Mouse (Mus musculus): Measurements from ENCODE around the gene Sdk1. TPM values are rescaled to one million over a fixed set of nuclear protein-coding genes. Genes with fewer than 3 reads are reported as not detected.

Sdk1 gene
- total RNA-seq, 2 experiments from 2014 or later, result 3.0 to 3.3 TPM

DNA sequence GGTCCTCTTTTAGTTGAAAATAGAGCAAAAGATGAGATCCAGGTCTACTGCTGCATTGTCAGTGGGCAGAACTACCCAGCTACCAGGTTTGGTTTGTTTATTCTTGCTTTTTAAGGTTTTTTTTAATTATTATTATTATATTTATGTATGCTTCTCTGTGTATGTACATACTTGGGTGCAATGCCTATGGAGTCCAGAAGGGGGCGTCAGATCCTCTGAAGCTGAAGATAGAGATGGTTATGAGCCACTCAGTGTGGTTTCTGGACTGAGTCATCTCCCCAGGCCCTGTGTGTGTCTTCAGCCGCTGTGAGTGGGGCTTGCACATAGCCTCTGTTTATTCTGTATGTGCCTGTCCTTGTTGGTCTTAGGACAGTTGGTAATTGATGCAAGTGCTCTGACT lies 486.7 kb downstream of the Sdk1 start:
- intact Hi-C loops (cut with DNase I), result no loop called here
- DNase-seq, result no peak

- intact Hi-C loops (cut with DNase I), result no loop called here
- no peak for DNase-seq
Measured at GRCm38 (mm10) chr5:141730006-141730405, 488.7 kb downstream of the Sdk1 start.

- DNase-seq, result no peak
- intact Hi-C loops (cut with DNase I), result no loop called here
Measured at GRCm38 (mm10) chr5:141738725-141739124, 497.4 kb downstream of the Sdk1 start.

GRCm38 (mm10) chr5:141748793-141749192 lies 507.5 kb downstream of the Sdk1 start:
- intact Hi-C loops (cut with DNase I), result no loop called here
- DNase-seq, result no peak

GRCm38 (mm10) chr5:141754278-141754677 lies 513.0 kb downstream of the Sdk1 start:
- intact Hi-C loops (cut with DNase I), result no loop called here
- DNase-seq, result no peak

DNA sequence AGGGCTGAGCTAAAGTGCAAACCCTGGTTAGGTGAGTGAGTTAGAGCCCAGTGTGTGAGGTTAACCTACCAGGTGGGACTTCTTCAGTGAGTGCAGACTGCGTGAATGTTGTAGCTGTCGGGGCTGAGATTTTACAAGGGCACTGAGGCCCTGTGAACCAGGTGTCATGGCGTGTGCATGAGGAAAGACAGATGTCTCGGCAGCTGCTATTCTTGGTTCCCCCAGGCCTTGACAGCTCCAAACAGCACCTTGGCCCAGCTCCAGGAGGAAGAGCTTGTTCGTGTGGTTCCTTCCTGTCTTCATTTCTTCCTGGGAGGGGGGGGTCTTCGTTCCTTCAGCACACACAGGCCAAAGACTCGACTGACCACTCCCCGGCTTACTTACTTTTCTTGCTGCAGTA lies 517.6 kb downstream of the Sdk1 start:
- intact Hi-C loops (cut with DNase I), result no loop called here
- DNase-seq, result peak; percentile 25 to 48

DNA sequence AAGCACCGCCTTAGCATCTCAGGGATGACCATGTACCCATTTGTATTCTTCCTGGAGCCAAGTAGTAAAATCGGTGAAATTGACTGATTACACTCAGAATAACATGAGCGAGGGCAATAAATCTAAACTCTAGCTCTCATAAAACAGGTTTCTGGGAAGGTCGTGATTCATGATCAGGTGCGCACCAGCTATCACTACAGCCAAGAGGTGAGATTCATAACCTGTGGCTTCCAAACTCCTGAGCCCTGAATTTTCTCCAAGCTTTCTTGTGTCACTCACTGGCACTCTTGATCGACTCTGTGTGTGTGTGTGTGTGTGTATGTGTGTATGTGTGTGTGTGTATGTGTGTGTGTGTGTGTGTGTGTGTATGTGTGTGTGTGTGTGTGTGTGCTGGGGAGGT lies 522.8 kb downstream of the Sdk1 start:
- intact Hi-C loops (cut with DNase I), result no loop called here
- DNase-seq, result no peak

DNA sequence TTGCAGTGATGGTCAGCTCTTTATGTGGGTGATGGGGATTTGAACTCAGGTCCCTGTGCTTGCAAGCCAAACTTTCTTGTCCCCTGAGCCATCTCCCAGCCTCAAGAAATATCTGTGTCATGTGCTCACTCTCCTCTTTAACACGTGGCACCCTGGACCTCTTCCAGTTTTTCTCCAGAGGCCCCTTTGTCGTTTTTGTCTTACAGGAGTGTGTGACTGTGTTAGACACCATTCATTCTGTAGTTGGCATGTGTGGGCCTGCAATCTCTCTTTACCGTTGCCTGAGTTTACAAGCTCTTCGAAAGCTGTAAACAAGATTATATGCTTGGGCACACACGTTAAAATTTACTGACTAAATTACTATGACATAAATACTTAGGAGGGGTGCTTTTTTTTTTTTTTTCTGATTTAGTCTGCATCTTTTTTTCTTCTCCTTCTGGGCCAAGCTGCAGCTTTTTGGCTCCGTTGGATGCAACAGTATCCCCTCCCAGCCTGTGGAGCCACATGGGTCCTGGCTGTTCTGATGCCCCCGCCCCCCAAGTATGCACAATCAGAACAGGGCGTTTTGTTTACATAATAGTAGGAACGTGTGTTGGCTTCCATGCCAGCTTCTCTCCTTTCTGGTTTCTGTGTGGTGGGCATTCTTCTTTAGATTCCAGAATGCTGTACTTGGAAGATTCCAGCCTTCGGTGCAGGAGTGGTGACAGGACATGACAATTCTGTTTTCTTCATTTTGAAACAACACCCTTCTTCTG lies 527.6 kb downstream of the Sdk1 start:
- intact Hi-C loops (cut with DNase I), result no loop called here
- DNase-seq, result no peak

- DNase-seq, result no peak
- intact Hi-C loops (cut with DNase I), result no loop called here
Measured at GRCm38 (mm10) chr5:141771516-141771915, 530.2 kb downstream of the Sdk1 start.

DNA sequence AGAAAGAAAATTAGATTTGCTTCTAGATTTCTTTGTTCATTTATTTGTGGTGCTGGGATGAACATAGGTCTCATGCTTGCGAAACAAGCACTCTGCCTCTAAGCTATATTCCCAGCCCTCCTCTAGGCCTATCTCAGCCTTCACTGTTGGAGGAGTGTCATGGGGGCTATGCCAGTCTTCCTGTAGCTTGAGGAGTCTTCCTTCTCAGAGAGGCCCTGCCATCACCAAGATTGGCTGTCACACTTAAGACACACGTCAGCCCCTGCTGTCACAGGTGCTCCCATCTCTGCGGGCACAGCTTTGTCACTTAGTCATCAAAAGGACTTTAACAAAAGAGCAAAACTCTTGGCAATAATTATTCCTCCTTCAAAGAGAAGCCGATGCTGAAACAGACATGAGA lies 536.9 kb downstream of the Sdk1 start:
- intact Hi-C loops (cut with DNase I), result no loop called here
- DNase-seq, result no peak

GRCm38 (mm10) chr5:141781142-141781541 lies 539.9 kb downstream of the Sdk1 start:
- no peak for DNase-seq
- intact Hi-C loops (cut with DNase I), result no loop called here

DNA sequence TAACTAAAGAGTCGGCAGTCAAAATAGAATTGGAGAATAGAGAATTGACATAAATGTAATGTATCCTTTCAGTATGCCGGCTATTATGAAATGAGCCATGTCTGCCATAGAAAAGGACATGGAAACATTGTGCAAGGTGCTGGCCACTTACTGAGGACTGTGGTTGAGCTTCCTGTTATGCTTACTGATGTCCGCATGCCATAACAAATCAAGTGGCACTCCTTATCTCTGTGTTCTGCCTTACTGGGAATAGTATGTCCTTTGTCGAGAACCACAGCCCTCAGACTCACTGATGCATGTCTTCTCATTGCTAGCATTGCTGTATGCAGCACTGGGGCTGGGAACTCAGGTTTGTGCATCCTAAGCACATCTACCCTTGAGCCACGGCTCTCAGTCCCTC lies 541.0 kb downstream of the Sdk1 start:
- DNase-seq, result no peak
- intact Hi-C loops (cut with DNase I), result no loop called here

- no peak for DNase-seq
- intact Hi-C loops (cut with DNase I), result no loop called here
Measured at GRCm38 (mm10) chr5:141783516-141783915, 542.2 kb downstream of the Sdk1 start.

DNA sequence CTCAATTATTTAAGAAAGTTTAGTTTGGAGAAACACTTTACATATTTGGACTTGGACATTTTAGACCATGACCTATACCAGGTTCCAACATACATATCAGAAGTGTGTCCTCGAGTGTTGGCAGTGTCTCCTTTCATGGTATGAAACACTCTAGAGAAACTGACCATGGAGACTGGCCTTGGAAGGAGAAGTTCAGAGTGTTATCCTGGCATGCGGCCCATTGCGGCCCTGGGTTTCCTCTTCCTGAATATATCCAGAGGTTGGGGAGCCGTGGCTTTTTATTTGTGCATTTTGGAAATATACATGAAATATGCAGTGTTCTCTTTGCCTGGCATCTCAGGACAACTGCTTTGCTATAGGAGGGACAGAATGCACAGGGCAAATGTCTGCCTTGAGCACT lies 552.6 kb downstream of the Sdk1 start:
- DNase-seq, result no peak
- intact Hi-C loops (cut with DNase I), result no loop called here

- no peak for DNase-seq
- intact Hi-C loops (cut with DNase I), result no loop called here
Measured at GRCm38 (mm10) chr5:141823823-141824330, 582.6 kb downstream of the Sdk1 start.

DNA sequence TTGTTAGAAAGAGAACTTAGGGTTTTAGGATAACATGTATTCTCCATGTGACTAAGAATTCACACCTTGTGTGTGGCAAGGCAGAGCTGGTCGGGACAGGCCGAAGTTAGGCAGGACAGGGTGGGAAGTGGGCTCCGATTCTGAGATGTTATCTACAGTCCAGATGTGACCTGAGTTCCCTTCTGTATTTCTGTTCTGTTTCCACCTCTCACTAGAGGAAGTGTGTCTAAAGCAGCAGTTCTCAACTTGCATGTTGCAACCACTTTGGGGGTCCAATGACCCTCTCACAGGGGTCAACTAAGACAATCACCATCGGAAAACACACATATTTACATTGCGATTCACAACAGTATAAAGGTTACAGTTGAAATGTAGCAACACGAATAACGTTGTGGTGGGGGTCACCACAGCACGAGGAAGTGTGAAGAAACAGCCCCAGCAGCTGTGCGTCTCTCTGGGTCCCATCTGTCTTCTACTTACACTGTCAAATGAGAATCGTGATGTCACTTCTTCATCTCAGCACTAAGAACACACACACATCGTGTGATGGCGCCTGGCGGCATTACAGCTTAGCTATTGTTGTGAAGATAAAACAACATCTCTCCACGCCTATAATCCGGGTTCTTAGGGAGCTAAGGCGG lies 583.6 kb downstream of the Sdk1 start:
- intact Hi-C loops (cut with DNase I), result no loop called here
- DNase-seq, result no peak

DNA sequence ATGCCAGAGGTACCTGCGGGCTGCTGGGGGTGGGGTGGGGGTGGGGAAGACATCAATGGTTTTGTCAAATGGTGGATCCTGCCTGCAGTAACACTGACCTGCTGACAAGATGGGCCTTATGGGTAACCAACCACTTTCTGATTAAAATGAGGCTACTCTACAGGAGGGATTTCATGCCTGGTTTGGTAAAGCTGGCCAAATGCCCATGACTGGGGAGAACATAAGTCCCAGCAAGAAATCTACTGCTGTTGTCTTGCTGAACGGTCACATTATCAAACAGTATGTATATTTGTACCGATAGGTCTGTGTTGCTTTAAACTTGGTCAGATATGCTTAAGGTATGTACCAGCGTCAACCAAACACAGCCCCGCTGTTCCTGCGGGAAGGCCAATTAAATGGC lies 594.3 kb downstream of the Sdk1 start:
- no peak for DNase-seq
- intact Hi-C loops (cut with DNase I), result no loop called here

DNA sequence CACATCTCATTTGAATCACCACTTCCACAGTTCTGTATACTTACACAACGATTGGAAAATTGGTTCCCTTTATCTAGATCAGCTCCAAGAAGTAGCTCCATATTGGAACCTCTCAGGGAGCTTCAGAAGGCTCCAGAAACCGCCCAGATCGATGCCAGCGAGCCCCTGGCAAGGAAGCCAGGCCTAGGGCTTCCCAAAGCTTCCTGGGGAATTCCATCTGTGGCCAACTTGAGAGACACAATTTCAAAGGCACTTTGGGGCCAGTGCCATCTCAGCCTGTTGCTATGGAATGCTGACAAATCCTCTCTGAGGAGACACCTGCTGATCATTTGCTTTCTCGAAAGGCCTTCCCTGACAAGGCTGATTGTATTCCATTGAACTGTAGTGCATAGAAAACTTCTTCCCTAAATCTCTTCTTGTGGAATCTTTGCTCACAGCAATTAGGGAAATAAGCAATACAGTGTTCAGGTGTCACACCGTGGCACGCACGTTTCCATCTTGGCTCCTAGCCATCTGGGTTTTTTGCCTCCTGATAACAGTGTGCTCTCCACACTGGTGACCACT lies 595.7 kb downstream of the Sdk1 start:
- no peak for DNase-seq
- intact Hi-C loops (cut with DNase I), result no loop called here

DNA sequence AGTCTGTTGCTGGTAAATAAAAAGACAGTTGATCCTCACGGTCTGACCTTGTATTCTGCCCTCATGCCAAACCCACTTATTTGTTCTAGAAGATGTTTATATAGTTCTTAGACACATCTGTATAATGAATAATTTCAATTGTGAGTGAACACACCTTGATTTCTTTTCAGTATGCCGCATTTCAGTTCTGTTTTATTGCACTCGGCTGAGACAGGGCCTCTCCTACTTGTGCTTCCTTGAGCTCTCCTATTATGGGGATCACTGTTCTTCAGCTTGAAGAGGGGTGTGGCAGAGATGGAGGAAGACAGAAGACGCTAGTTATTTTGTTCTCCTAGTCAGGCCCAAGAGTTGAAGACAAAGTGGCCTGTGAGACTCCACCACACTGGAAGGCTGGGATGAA lies 603.4 kb downstream of the Sdk1 start:
- intact Hi-C loops (cut with DNase I), result no loop called here

GRCm38 (mm10) chr5:141847686-141848085 lies 606.4 kb downstream of the Sdk1 start:
- no peak for DNase-seq
- intact Hi-C loops (cut with DNase I), result no loop called here

More for the DNA sequence above, 603.4 kb downstream of the Sdk1 start:
- DNase-seq, result no peak

DNA sequence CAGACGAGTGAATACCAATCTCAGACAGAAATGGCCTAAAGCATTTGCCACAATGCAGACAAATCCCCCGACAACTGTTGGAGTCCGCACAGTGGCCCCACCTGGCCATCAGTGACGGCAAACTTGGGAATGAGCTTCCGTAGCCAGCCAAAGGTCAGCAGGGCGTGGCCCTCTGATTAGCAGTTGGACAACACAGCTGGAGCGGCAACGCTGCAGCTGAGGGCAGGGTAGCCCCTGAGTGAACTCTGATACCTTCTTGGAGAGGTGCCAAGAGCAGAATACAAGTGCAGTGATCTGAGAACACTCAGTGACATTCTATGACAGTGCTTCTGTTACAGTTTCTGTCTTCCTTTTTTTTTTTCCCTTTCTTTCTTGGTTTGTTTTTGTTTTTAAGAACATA lies 610.9 kb downstream of the Sdk1 start:
- DNase-seq, result peak; percentile 4 to 13
- intact Hi-C loops (cut with DNase I), result no loop called here

DNA sequence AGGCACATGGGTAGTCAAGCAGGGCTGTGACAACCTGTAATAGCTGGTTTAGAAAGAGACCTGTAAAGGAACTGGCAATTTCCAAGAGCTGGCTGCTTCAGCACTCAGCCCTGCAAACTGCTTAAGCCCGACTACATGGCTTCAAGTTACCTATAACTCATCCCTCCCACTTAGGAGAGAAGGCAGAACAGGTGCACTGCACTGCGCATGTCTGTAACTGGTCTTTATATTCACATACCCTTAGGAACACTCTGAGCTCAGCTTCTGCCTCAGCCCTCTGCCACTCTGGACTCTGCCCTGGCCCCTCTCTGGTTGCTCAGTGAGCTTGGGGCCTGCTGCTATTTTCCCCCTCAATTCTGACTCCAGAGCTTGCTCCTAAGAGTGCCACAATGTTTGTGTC lies 615.2 kb downstream of the Sdk1 start:
- intact Hi-C loops (cut with DNase I), result no loop called here
- no peak for DNase-seq
